Mouse (Mus musculus): Measurements from ENCODE around the gene Bmp5. TPM values are rescaled to one million over a fixed set of nuclear protein-coding genes. Genes with fewer than 3 reads are reported as not detected.

Bmp5 gene
- total and polyA plus RNA-seq, 2 experiments from 2014 or later: 2.5 to 3.0 TPM

DNA sequence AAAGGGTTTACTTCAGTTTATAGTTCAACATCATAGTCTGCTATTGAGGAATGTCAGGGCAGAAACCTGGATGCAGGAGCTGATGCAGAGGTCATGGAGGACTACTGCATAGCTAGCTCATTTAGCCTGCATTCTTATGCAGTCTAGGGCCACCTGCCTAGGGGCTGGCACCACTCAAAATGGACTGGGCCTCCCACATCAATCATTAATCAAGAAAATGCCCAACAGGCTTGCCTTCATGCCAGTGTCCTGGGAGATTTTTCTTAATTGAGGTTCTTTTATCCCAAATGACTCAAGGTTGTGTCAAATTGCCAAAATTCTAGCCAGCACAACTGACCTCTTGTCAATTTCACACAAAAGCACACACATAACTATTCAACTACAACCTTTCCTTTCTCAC, 70.8 kb downstream of the Bmp5 start:
- ATAC-seq (ENCODE audit: low FRiP score) (no peak), DNase-seq (ENCODE audit: low spot score) (no peak)
- Histone ChIP-seq H3K4me3 (ENCODE audit: low read depth, low read length) (no peak overlapping the region), H3K4me2 (ENCODE audit: low read depth, low read length, poor library complexity, severe bottlenecking) (no peak overlapping the region), H3K9me3 (ENCODE audit: low read length) (no peaks in the 10 kb centered on the region), H3K27ac (ENCODE audit: low read depth, low read length) (no peak overlapping the region), H3K27me3 (ENCODE audit: insufficient read depth, low read length) (no peaks in the 10 kb centered on the region; the same call in 1 of the 2 replicates), H3K9ac (replicated peaks; ENCODE audit: low read length, poor library complexity, severe bottlenecking) (no peak overlapping the region), H3K36me3 (ENCODE audit: insufficient read depth, low read length) (no peaks in the 10 kb centered on the region), H3K4me1 (ENCODE audit: insufficient read depth, low read length) (no peaks in the 10 kb centered on the region)
- TF ChIP-seq CTCF (IDR thresholded peaks at IDR 0.05): no peak

DNA sequence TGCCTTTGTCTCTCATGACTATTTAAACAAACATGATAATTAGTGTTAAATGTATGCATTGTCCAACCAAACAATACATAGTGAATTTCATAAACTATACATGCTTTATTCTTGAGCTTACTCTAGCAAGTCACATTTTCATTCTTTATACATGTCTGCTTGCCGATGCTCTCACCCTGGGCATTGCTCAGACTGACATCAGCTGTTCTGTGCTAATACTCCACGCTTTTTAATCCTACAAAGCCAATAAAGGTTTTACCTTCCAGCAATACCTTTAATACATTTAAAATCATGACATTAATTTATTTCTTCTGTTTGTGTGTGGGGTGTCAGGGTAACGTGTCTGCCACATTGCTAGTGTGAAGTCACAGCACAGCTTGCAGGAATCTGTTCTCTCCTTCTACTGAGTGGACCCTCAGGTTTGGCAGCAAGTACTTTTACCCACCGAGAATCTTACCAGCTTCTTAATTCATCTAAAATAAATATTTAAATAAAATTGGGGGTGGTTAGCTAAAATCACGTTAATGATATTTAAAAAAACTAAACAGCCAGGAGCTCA, 75.6 kb downstream of the Bmp5 start:
- 43% methylated on average over 5 of the region's 5 CpGs for WGBS
- TF ChIP-seq CTCF (IDR thresholded peaks at IDR 0.05): no peak
- no peak overlapping the region for H3K4me3 ChIP-seq (ENCODE audit: low read depth, low read length)
- H3K9ac ChIP-seq (replicated peaks; ENCODE audit: low read length, poor library complexity, severe bottlenecking): no peak overlapping the region
- no peak for ATAC-seq (ENCODE audit: low FRiP score)
- H3K4me2 ChIP-seq (ENCODE audit: low read depth, low read length, poor library complexity, severe bottlenecking): no peak overlapping the region
- DNase-seq (ENCODE audit: low spot score): no peak
- H3K27me3 ChIP-seq (ENCODE audit: insufficient read depth, low read length): no peaks in the 10 kb centered on the region
- no peak overlapping the region for H3K27ac ChIP-seq (ENCODE audit: low read depth, low read length)
- H3K4me1 ChIP-seq (ENCODE audit: insufficient read depth, low read length): no peaks in the 10 kb centered on the region
- H3K36me3 ChIP-seq (ENCODE audit: insufficient read depth, low read length): no peaks in the 10 kb centered on the region
- H3K9me3 ChIP-seq (ENCODE audit: low read length): no peaks in the 10 kb centered on the region

DNA sequence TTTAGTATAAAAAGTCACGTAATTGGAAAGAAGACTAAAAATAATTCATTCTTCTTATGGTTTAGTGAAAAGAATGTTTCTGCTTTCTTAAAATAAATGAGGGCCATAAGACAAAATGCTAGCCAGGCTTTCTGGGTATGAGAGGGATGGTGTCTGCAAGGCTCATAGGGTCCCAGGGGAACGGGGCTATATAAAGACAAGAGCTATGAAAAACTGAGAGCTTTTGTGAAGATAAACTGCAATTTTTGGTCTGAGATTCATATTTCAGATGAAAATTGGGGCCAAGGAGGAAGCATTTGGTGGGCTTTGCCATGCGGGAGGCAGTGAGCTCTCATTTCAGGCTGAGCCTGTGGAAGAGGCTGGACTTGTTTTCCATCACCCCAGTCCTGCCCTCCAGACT, 83.0 kb downstream of the Bmp5 start:
- WGBS: 82% methylated on average over 3 of the region's 3 CpGs
- no peak overlapping the region for H3K4me3 ChIP-seq (ENCODE audit: low read depth, low read length)
- H3K27ac ChIP-seq (ENCODE audit: low read depth, low read length): no peak overlapping the region
- no peak for DNase-seq (ENCODE audit: low spot score)
- no peaks in the 10 kb centered on the region for H3K27me3 ChIP-seq (ENCODE audit: insufficient read depth, low read length)
- no peak for TF ChIP-seq CTCF (IDR thresholded peaks at IDR 0.05)
- no peak for ATAC-seq (ENCODE audit: low FRiP score)
- H3K4me1 ChIP-seq (ENCODE audit: insufficient read depth, low read length): no peaks in the 10 kb centered on the region
- H3K9me3 ChIP-seq (ENCODE audit: low read length): no peaks in the 10 kb centered on the region
- no peak overlapping the region for H3K4me2 ChIP-seq (ENCODE audit: low read depth, low read length, poor library complexity, severe bottlenecking)
- no peaks in the 10 kb centered on the region for H3K36me3 ChIP-seq (ENCODE audit: insufficient read depth, low read length)
- no peak overlapping the region for H3K9ac ChIP-seq (replicated peaks; ENCODE audit: low read length, poor library complexity, severe bottlenecking)

DNA sequence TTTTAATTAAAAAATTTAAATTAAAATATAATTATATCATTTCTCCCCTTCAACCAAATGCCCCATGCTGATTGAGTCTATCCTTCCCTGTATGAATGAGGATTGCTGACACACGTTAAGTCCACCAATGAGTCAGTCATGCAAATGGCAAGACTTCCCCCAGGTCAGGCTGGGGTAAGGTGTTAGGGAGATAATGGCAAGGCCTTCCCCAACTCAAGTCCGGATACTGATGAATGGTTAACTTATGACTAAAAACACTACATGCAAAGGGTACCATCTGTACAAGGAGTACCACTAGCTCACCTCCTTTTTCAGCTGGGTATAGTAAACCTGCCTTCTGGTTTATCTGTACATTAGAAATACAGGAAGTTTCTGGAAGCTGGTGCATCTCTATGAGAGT, 83.8 kb downstream of the Bmp5 start:
- no peak for TF ChIP-seq CTCF (IDR thresholded peaks at IDR 0.05)
- no peaks in the 10 kb centered on the region for H3K27me3 ChIP-seq (ENCODE audit: insufficient read depth, low read length)
- no peak overlapping the region for H3K27ac ChIP-seq (ENCODE audit: low read depth, low read length)
- no peaks in the 10 kb centered on the region for H3K4me1 ChIP-seq (ENCODE audit: insufficient read depth, low read length)
- H3K4me3 ChIP-seq (ENCODE audit: low read depth, low read length): no peak overlapping the region
- H3K36me3 ChIP-seq (ENCODE audit: insufficient read depth, low read length): no peaks in the 10 kb centered on the region
- WGBS: 77% methylated on average over 2 of the region's 2 CpGs
- ATAC-seq (ENCODE audit: low FRiP score) (no peak), DNase-seq (ENCODE audit: low spot score) (no peak)
- no peaks in the 10 kb centered on the region for H3K9me3 ChIP-seq (ENCODE audit: low read length)
- H3K4me2 ChIP-seq (ENCODE audit: low read depth, low read length, poor library complexity, severe bottlenecking): no peak overlapping the region
- no peak overlapping the region for H3K9ac ChIP-seq (replicated peaks; ENCODE audit: low read length, poor library complexity, severe bottlenecking)

DNA sequence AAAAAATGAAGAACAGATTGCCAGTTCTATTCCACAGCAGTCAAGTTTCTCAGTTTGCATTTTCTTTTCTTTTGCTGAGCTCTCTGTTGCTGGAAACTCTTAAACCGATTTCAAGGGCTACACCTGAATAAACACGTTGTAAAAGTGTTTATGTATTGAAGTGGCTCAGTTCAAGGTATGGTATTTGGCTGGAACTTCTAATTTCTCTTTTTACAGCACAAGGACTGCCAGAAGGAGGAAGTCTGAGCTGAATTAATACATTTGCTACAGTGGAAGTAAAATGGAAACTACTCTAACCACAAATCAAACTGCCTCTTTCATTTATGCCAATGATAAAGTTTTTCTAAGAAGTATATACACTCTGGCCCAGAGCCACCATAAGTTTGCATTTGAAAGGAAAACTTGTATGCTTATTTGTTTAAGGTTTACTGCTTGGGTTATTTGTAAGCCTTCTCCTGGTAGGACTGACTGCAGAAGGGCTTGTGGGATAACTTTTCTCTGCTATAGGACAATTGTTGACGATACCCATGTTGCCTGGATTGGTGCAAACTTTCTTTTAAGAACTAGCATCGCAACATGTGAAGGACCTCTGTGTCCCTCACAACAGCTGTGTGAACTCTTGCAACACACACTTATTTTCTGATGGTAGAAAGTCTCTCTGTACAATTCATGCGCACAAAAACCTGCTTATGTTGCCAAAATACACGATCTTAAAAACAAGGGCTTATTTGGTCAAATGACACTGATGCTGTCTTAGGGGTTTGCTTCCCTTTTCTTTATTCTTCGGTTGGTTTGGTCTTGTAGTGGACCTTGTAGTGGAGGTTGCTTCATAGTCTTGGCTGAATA, 95.4 kb downstream of the Bmp5 start:
- no peak overlapping the region for H3K4me2 ChIP-seq (ENCODE audit: low read depth, low read length, poor library complexity, severe bottlenecking)
- no peak for DNase-seq (ENCODE audit: low spot score)
- no peaks in the 10 kb centered on the region for H3K36me3 ChIP-seq (ENCODE audit: insufficient read depth, low read length)
- H3K9ac ChIP-seq (replicated peaks; ENCODE audit: low read length, poor library complexity, severe bottlenecking): no peak overlapping the region
- no peak overlapping the region for H3K27ac ChIP-seq (ENCODE audit: low read depth, low read length)
- no peaks in the 10 kb centered on the region for H3K9me3 ChIP-seq (ENCODE audit: low read length)
- ATAC-seq (ENCODE audit: low FRiP score): no peak
- H3K4me1 ChIP-seq (ENCODE audit: insufficient read depth, low read length): no peaks in the 10 kb centered on the region
- H3K4me3 ChIP-seq (ENCODE audit: low read depth, low read length): no peak overlapping the region
- no peak for TF ChIP-seq CTCF (IDR thresholded peaks at IDR 0.05)
- H3K27me3 ChIP-seq (ENCODE audit: insufficient read depth, low read length): no peaks in the 10 kb centered on the region
- WGBS: 84% methylated on average over 7 of the region's 7 CpGs

DNA sequence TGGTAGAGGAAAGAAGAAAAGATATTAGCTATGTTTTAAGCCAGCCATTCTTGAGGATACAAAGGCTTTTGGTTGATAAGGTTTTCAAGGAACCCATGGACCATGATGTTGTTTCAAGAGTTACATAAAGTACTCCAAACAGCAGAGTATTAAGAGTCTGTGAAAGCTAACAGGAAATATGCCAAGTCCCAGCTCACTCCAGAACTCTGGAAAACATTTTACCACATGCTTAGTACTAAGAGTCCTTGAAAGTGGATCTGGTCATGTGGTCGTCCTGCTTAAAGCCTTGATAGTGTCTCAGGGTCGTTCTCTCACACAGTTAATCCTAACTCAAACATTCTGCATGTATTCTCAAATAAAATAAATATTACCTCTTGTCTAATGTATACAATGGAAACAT, 101.2 kb downstream of the Bmp5 start:
- 71% methylated on average over 2 of the region's 2 CpGs for WGBS
- Histone ChIP-seq H3K27ac (ENCODE audit: low read depth, low read length) (no peak overlapping the region), H3K4me2 (ENCODE audit: low read depth, low read length, poor library complexity, severe bottlenecking) (no peak overlapping the region), H3K9me3 (ENCODE audit: low read length) (no peaks in the 10 kb centered on the region), H3K9ac (replicated peaks; ENCODE audit: low read length, poor library complexity, severe bottlenecking) (no peak overlapping the region), H3K4me1 (ENCODE audit: insufficient read depth, low read length) (no peaks in the 10 kb centered on the region), H3K36me3 (ENCODE audit: insufficient read depth, low read length) (no peaks in the 10 kb centered on the region), H3K4me3 (ENCODE audit: low read depth, low read length) (no peak overlapping the region), H3K27me3 (ENCODE audit: insufficient read depth, low read length) (no peaks in the 10 kb centered on the region)
- TF ChIP-seq CTCF (IDR thresholded peaks at IDR 0.05): no peak
- DNase-seq (ENCODE audit: low spot score) (no peak), ATAC-seq (ENCODE audit: low FRiP score) (no peak)
